In the genomic region with DNA sequence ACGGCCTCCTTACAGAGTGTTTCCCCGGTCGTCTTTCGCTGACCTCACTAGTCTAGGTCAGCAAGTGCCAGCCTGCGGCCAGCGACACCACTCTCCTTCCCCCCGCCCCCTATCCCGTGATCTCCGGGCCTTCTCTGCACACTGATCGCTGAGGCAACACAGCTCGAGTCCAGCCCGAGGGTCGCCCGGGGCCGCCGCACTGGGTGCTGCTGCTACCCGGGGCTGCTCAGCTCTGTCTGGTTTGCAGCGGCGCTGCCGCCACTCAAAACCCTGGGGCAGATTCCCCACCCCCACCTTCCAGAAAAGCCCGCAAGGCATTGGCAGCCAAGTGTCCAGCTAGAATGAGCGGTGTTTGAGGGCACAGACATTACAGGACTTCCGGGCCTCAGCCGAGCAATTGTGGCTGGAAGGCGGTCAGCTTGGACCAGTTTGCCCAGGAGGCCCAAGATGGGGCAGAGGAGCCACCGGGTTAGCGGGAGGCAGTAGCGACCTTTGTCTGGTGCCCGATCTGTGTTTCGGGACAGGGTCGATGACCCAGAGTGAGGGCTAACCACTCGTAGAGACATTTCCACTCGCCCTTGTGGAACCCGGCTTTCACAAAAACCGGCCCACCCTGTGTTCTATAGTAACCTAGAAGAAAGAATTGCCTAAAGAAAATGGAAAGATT, we compare ENCODE assay signal across 8 mouse cellular contexts. TPM values are rescaled to one million over a fixed set of nuclear protein-coding genes. Genes with fewer than 3 reads are reported as not detected.
DNase-seq lines count a peak whose midpoint lies in the region; ATAC-seq and TF ChIP-seq lines count a peak whose summit lies in the region.

No protein-coding gene starts in this region.

- peaks cover 8% of the 10 kb centered on the region; the same call in 1 of the 2 replicates for H3K4me1 ChIP-seq in cerebellum, adult 2 months (ENCODE audit: control insufficient read depth, insufficient read depth, low read length)
- peaks cover 15% of the 10 kb centered on the region for H3K4me1 ChIP-seq in forebrain, embryonic 11.5 days (replicated peaks; ENCODE audit: control insufficient read depth, insufficient read depth, low read length)
- H3K4me1 ChIP-seq in lung, postnatal 0 days (ENCODE audit: insufficient read depth, low read depth, low read length), result peaks cover 10% of the 10 kb centered on the region

- TF ChIP-seq POLR2A in cerebellum, adult 2 months (IDR thresholded peaks at IDR 0.05; ENCODE audit: borderline replicate concordance, insufficient read depth, low read length), result no peak

- peak overlapping the region; percentile 39; the same call in 1 of the 2 replicates for H3K9ac ChIP-seq in forebrain, embryonic 11.5 days (ENCODE audit: low read length)
- H3K9ac ChIP-seq in lung, postnatal 0 days (replicated peaks; ENCODE audit: low read depth), result 0 out of 2 replicates have a peak overlapping the region, but pooled peaks have one; percentile 29

- no peaks in the 10 kb centered on the region for H3K9me3 ChIP-seq in forebrain, embryonic 11.5 days (ENCODE audit: control insufficient read depth, low read length)
- H3K9me3 ChIP-seq in lung, postnatal 0 days (ENCODE audit: low read length), result no peaks in the 10 kb centered on the region

- no peak for ATAC-seq in forebrain, embryonic 11.5 days (replicated peaks; ENCODE audit: low FRiP score)
- peak; percentile 27 for ATAC-seq in lung, postnatal 0 days

- peak overlapping the region; percentile 11 for H3K4me3 ChIP-seq in cerebellum, adult 2 months (replicated peaks; ENCODE audit: insufficient read depth, low read depth, low read length)
- H3K4me3 ChIP-seq in forebrain, embryonic 11.5 days (ENCODE audit: low read depth, low read length), result peak overlapping the region; percentile 47
- peak overlapping the region; percentile 47 for H3K4me3 ChIP-seq in lung, postnatal 0 days (ENCODE audit: low read depth, low read length)

- no peak for TF ChIP-seq CTCF in cerebellum, adult 2 months (IDR thresholded peaks at IDR 0.05; ENCODE audit: borderline replicate concordance, insufficient read depth, low read depth, low read length)
- no peak for TF ChIP-seq CTCF in lung, postnatal 0 days (IDR thresholded peaks at IDR 0.05)

- intact Hi-C loops in gastrocnemius, postnatal 14 days (cut with DNase I; ENCODE audit: low total_unique reads), result no loop called here

- WGBS in cerebellum, adult 2 months, result 34% methylated on average over 35 of the region's 35 CpGs
- 2% methylated on average over 35 of the region's 35 CpGs for WGBS in forebrain, embryonic 11.5 days
- WGBS in lung, postnatal 0 days, result 12% methylated on average over 35 of the region's 35 CpGs

- DNase-seq in cerebellum, adult 2 months, result no peak
- no peak for DNase-seq in cerebellum, adult 11 months
- no peak for DNase-seq in forebrain, embryonic 11.5 days (ENCODE audit: low spot score)
- peak; percentile 54 for DNase-seq in kidney, adult 11 months
- DNase-seq in lung, postnatal 0 days (ENCODE audit: low spot score), result no peak
- peak; percentile 88 for DNase-seq in yolk sac, embryonic 10.5 days (ENCODE audit: low spot score)
- DNase-seq in layer of hippocampus, postnatal 36 days, result no peak
- no peak for DNase-seq in gastrocnemius, postnatal 14 days

- no peak overlapping the region for H3K27ac ChIP-seq in cerebellum, adult 2 months (ENCODE audit: insufficient read depth, low read length)
- H3K27ac ChIP-seq in forebrain, embryonic 11.5 days (ENCODE audit: low read depth, low read length), result no peak overlapping the region
- H3K27ac ChIP-seq in lung, postnatal 0 days (ENCODE audit: low read length), result no peak overlapping the region

- no peaks in the 10 kb centered on the region for H3K36me3 ChIP-seq in forebrain, embryonic 11.5 days (ENCODE audit: control insufficient read depth, insufficient read depth, low read length)
- no peaks in the 10 kb centered on the region for H3K36me3 ChIP-seq in lung, postnatal 0 days (ENCODE audit: insufficient read depth, low read length)

- H3K27me3 ChIP-seq in cerebellum, adult 2 months (ENCODE audit: control insufficient read depth, insufficient read depth, low read length), result peaks cover 3% of the 10 kb centered on the region; the same call in 1 of the 2 replicates
- peaks cover 37% of the 10 kb centered on the region for H3K27me3 ChIP-seq in forebrain, embryonic 11.5 days (ENCODE audit: control insufficient read depth, insufficient read depth, low read length)
- H3K27me3 ChIP-seq in lung, postnatal 0 days (replicated peaks; ENCODE audit: insufficient read depth, low read length), result peaks cover 27% of the 10 kb centered on the region

- H3K4me2 ChIP-seq in forebrain, embryonic 11.5 days (ENCODE audit: low read depth, low read length, severe bottlenecking), result peak overlapping the region; percentile 99
- peak overlapping the region; percentile 90 for H3K4me2 ChIP-seq in lung, postnatal 0 days (replicated peaks; ENCODE audit: low read depth, low read length)

- no peak for TF ChIP-seq EP300 in lung, postnatal 0 days (IDR thresholded peaks at IDR 0.05)

RNA-seq across cellular contexts. Expression of a gene that starts 0.7 kb away (rescaled TPM):
- 4.6 and 7.8 TPM in 2 replicates for polyA plus RNA-seq in cerebellum, adult 2 months (2012; rRNA removed)
- 0.47 and 0.73 TPM in 2 replicates for polyA plus RNA-seq in forebrain, embryonic 11.5 days (2014; fragmentation: Nextera tagmentation; extraction: Ambion mirVana)
- 51.0 and 70.4 TPM in 2 replicates for polyA plus RNA-seq in lung, postnatal 0 days (2015; fragmentation: Nextera tagmentation; extraction: Ambion mirVana)
- total RNA-seq in layer of hippocampus, postnatal 36 days (2021), result 1 to 10 TPM in 1 of 2 experiments, under 1 TPM in 1; 0.52 to 1.2 TPM
- total RNA-seq in gastrocnemius, postnatal 14 days (2021), result 1 to 10 TPM; 2.9 to 4.2 TPM

RNA-seq across cellular contexts. Expression of a gene that starts 8.6 kb away (rescaled TPM):
- polyA plus RNA-seq in cerebellum, adult 2 months (2012; rRNA removed), result 2.8 and 4.1 TPM in 2 replicates
- polyA plus RNA-seq in forebrain, embryonic 11.5 days (2014; fragmentation: Nextera tagmentation; extraction: Ambion mirVana), result 2.5 and 4.4 TPM in 2 replicates
- 1.1 and 1.6 TPM in 2 replicates for polyA plus RNA-seq in lung, postnatal 0 days (2015; fragmentation: Nextera tagmentation; extraction: Ambion mirVana)
- total RNA-seq in layer of hippocampus, postnatal 36 days (2021), result 1 to 10 TPM; 2.9 to 4.1 TPM
- under 1 TPM; 0.25 to 0.51 TPM for total RNA-seq in gastrocnemius, postnatal 14 days (2021)

RNA-seq across cellular contexts. Expression of a gene that starts 11.3 kb away (rescaled TPM):
- 0.11 and 0.14 TPM in 2 replicates for polyA plus RNA-seq in cerebellum, adult 2 months (2012; rRNA removed)
- polyA plus RNA-seq in forebrain, embryonic 11.5 days (2014; fragmentation: Nextera tagmentation; extraction: Ambion mirVana), result 0.87 and 0.90 TPM in 2 replicates
- 0.63 and 1.0 TPM in 2 replicates for polyA plus RNA-seq in lung, postnatal 0 days (2015; fragmentation: Nextera tagmentation; extraction: Ambion mirVana)
- total RNA-seq in layer of hippocampus, postnatal 36 days (2021), result under 1 TPM; 0.40 to 0.75 TPM
- total RNA-seq in gastrocnemius, postnatal 14 days (2021), result not detected

RNA-seq across cellular contexts. Expression of a gene that starts 15.2 kb away (rescaled TPM):
- polyA plus RNA-seq in cerebellum, adult 2 months (2012; rRNA removed), result 50.5 and 55.1 TPM in 2 replicates
- polyA plus RNA-seq in forebrain, embryonic 11.5 days (2014; fragmentation: Nextera tagmentation; extraction: Ambion mirVana), result 12.3 and 16.8 TPM in 2 replicates
- polyA plus RNA-seq in lung, postnatal 0 days (2015; fragmentation: Nextera tagmentation; extraction: Ambion mirVana), result 5.3 and 5.6 TPM in 2 replicates
- total RNA-seq in layer of hippocampus, postnatal 36 days (2021), result 10 to 100 TPM; 42.1 to 43.1 TPM
- 10 to 100 TPM; 17.8 to 22.1 TPM for total RNA-seq in gastrocnemius, postnatal 14 days (2021)

RNA-seq across cellular contexts. Expression of a gene that starts 29.8 kb away (rescaled TPM):
- 0.17 and 0.21 TPM in 2 replicates for polyA plus RNA-seq in cerebellum, adult 2 months (2012; rRNA removed)
- 0.19 and 0.24 TPM in 2 replicates for polyA plus RNA-seq in forebrain, embryonic 11.5 days (2014; fragmentation: Nextera tagmentation; extraction: Ambion mirVana)
- polyA plus RNA-seq in lung, postnatal 0 days (2015; fragmentation: Nextera tagmentation; extraction: Ambion mirVana), result 0.56 and 0.93 TPM in 2 replicates
- total RNA-seq in layer of hippocampus, postnatal 36 days (2021), result 1 to 10 TPM; 2.3 to 2.9 TPM
- 1 to 10 TPM in 1 of 2 experiments, under 1 TPM in 1; 0.84 to 1.1 TPM for total RNA-seq in gastrocnemius, postnatal 14 days (2021)

Comparison
In these comparisons a context has a peak if more than half of its experiments do, and no peak if none do; other contexts are left out.
1. DNase-seq: peak in kidney, adult 11 months (single experiment) and yolk sac, embryonic 10.5 days (single experiment); none in cerebellum, adult 2 months (0 of 2), cerebellum, adult 11 months (single experiment), forebrain, embryonic 11.5 days (single experiment), lung, postnatal 0 days (single experiment), layer of hippocampus, postnatal 36 days (0 of 2) and gastrocnemius, postnatal 14 days (single experiment).
2. Peak in every context shown above with its lines, with median percentiles within 50 percentile points of each other: H3K4me3 ChIP-seq.